Mouse (Mus musculus) intestine, embryonic 16.5 days (tissue): ENCODE results near the gene Dazl. TPM values are rescaled to one million over a fixed set of nuclear protein-coding genes. Genes with fewer than 3 reads are reported as not detected.

Source experiments
- polyA plus RNA-seq: library from polyadenylated mRNA; unstranded; fragments of >200 nt; fragmentation: Nextera tagmentation; extraction: Ambion mirVana; gene quantifications from 2 replicates; pipeline ENCODE4 v1.2.1, GENCODE M21; 2015

The Dazl gene
- polyA plus RNA-seq, 1 experiment from 2014 or later, result 0.60 TPM

Other genes starting within 250 kb of the Dazl start
- 9.0 and 9.3 TPM in 2 replicates for gene Rftn1, start 103.0 kb downstream of the Dazl start, polyA plus RNA-seq
- 4.0 TPM in 2 replicates for gene Plcl2, start 215.8 kb upstream of the Dazl start, polyA plus RNA-seq